Mouse (Mus musculus) G1E (cell line): Measurements from ENCODE around the gene Twnk. TPM values are rescaled to one million over a fixed set of nuclear protein-coding genes. Genes with fewer than 3 reads are reported as not detected.

Experiments
- ATAC-seq: 2 replicates; pipeline ENCODE4 v1.8.0; 2016; ENCODE audit warnings: mild to moderate bottlenecking; ENCODE audit not compliant: insufficient number of reproducible peaks, poor library complexity, low FRiP score, severe bottlenecking; ENCODE audit errors: extremely low read depth
- DNase-seq: peaks from one replicate; pipeline ENCODE4 v3.0.0; 2012; ENCODE audit warnings: low spot score
- H3K27me3 ChIP-seq: 2 replicates; pipeline ENCODE4 v1.6.1; 2012; ENCODE audit warnings: mild to moderate bottlenecking, low read length, inconsistent platforms; ENCODE audit not compliant: insufficient read depth
- H3K36me3 ChIP-seq: replicated peaks from 2 replicates; pipeline ENCODE3; 2012; ENCODE audit warnings: mild to moderate bottlenecking, inconsistent platforms
- H3K4me1 ChIP-seq: 2 replicates; pipeline ENCODE4 v1.6.1; 2012; ENCODE audit warnings: low read depth, low read length, inconsistent platforms, mixed read lengths; ENCODE audit not compliant: insufficient read depth
- H3K4me3 ChIP-seq: 2 replicates; pipeline ENCODE4 v1.5.1; 2012; ENCODE audit warnings: low read depth, mild to moderate bottlenecking, inconsistent platforms, low read length, moderate library complexity, mixed read lengths
- H3K9me3 ChIP-seq: replicated peaks from 2 replicates; pipeline ENCODE4 v1.6.1; 2012; ENCODE audit warnings: inconsistent platforms
- CTCF ChIP-seq: IDR thresholded peaks from 2 replicates; pipeline ENCODE4 v1.5.1; 2012; ENCODE audit warnings: low read depth, low read length, inconsistent platforms, mixed read lengths
- GATA1 ChIP-seq: IDR thresholded peaks from 2 replicates; pipeline ENCODE4 v1.6.1; 2012; ENCODE audit warnings: borderline replicate concordance, low read length, inconsistent platforms, mixed read lengths
- GATA2 ChIP-seq: IDR thresholded peaks from 2 replicates; pipeline ENCODE4 v1.6.1; 2012; ENCODE audit warnings: low read depth, low read length, inconsistent platforms, borderline replicate concordance
- POLR2AphosphoS5 ChIP-seq: IDR thresholded peaks from 2 replicates; pipeline ENCODE4 v1.6.1; 2012; ENCODE audit warnings: low read depth, low read length, inconsistent platforms; ENCODE audit not compliant: insufficient replicate concordance
- TAL1 ChIP-seq: conservative IDR thresholded peaks from 2 replicates; pipeline ENCODE4 v1.6.1; 2012; ENCODE audit warnings: low read depth, low read length, inconsistent platforms, mixed read lengths
- polyA plus RNA-seq: library from polyadenylated mRNA; stranded (reverse); fragments of >175 nt; gene quantifications from 2 replicates; pipeline ENCODE4 v1.2.3, GENCODE M21; 2012
- total RNA-seq, 2 experiments: library from RNA; stranded (forward) in 1 of 2; stranded (reverse) in 1 of 2; fragments of 200-1000 nt in 1 of 2; fragments of >200 nt in 1 of 2; fragmentation: Nextera tagmentation in 1 of 2; gene quantifications; 2 replicates each; pipeline ENCODE4 v1.2.3; 2014 to 2017

Twnk gene
- total and polyA plus RNA-seq, 3 experiments: 14.7 to 22.4 (median 22.0) TPM

- DNase-seq: no peak
- ATAC-seq: no peak
- TF ChIP-seq CTCF (no peak), GATA2 (no peak), TAL1 (no peak; the same call in 1 of the 2 replicates), POLR2AphosphoS5 (no peak), GATA1 (no peak)
- Histone ChIP-seq H3K4me1 (peaks cover 56% of the 10 kb centered on the region), H3K4me3 (peak overlapping the region; percentile 45; the same call in 1 of the 2 replicates), H3K9me3 (no peaks in the 10 kb centered on the region), H3K27me3 (no peaks in the 10 kb centered on the region), H3K36me3 (peaks cover 46% of the 10 kb centered on the region)
Measured at GRCm38 (mm10) chr19:45054892-45055690, 49.6 kb downstream of the Twnk start.

GRCm38 (mm10) chr19:45056364-45056763 lies 50.9 kb downstream of the Twnk start:
- peaks cover 34% of the 10 kb centered on the region for H3K36me3 ChIP-seq
- no peaks in the 10 kb centered on the region for H3K9me3 ChIP-seq
- H3K4me1 ChIP-seq: peaks cover 64% of the 10 kb centered on the region
- no peaks in the 10 kb centered on the region for H3K27me3 ChIP-seq
- no peak for DNase-seq
- H3K4me3 ChIP-seq: no peak overlapping the region
- TF ChIP-seq GATA1: no peak
- TF ChIP-seq POLR2AphosphoS5: no peak
- no peak for TF ChIP-seq TAL1
- peak; percentile 35; the same call in 1 of the 2 replicates for TF ChIP-seq CTCF
- TF ChIP-seq GATA2: no peak
- ATAC-seq: no peak

- TF ChIP-seq POLR2AphosphoS5: no peak
- H3K9me3 ChIP-seq: no peaks in the 10 kb centered on the region
- H3K36me3 ChIP-seq: peaks cover 28% of the 10 kb centered on the region
- H3K4me1 ChIP-seq: peaks cover 65% of the 10 kb centered on the region
- peak overlapping the region; percentile 40; the same call in 1 of the 2 replicates for H3K4me3 ChIP-seq
- no peaks in the 10 kb centered on the region for H3K27me3 ChIP-seq
- DNase-seq: no peak
- no peak for ATAC-seq
Measured at GRCm38 (mm10) chr19:45056908-45057698, 51.6 kb downstream of the Twnk start.

- Histone ChIP-seq H3K4me3 (peak overlapping the region; percentile 69), H3K4me1 (peaks cover 70% of the 10 kb centered on the region), H3K27me3 (no peaks in the 10 kb centered on the region), H3K9me3 (no peaks in the 10 kb centered on the region), H3K36me3 (peaks cover 22% of the 10 kb centered on the region)
- no peak for DNase-seq
- no peak for ATAC-seq
- TF ChIP-seq CTCF (no peak), GATA2 (no peak), TAL1 (no peak), POLR2AphosphoS5 (no peak), GATA1 (no peak)
Measured at GRCm38 (mm10) chr19:45057724-45058112, 52.3 kb downstream of the Twnk start.

- H3K4me3 ChIP-seq: peak overlapping the region; percentile 69
- TF ChIP-seq GATA1 (no peak), GATA2 (no peak), POLR2AphosphoS5 (no peak), TAL1 (no peak), CTCF (no peak)
- H3K27me3 ChIP-seq: no peaks in the 10 kb centered on the region
- peak; percentile 60 for DNase-seq
- H3K9me3 ChIP-seq: no peaks in the 10 kb centered on the region
- peak; percentile 86 for ATAC-seq
- H3K4me1 ChIP-seq: peaks cover 68% of the 10 kb centered on the region
- H3K36me3 ChIP-seq: peaks cover 16% of the 10 kb centered on the region
Measured at GRCm38 (mm10) chr19:45058113-45058839, 52.8 kb downstream of the Twnk start.

- ATAC-seq: no peak
Measured at GRCm38 (mm10) chr19:45058841-45059240, 53.4 kb downstream of the Twnk start.

More at GRCm38 (mm10) chr19:45058841-45059240, 53.4 kb downstream of the Twnk start:
- no peaks in the 10 kb centered on the region for H3K27me3 ChIP-seq
- H3K36me3 ChIP-seq: peaks cover 10% of the 10 kb centered on the region
- TF ChIP-seq GATA2: no peak
- peak overlapping the region; percentile 69 for H3K4me3 ChIP-seq
- peaks cover 66% of the 10 kb centered on the region for H3K4me1 ChIP-seq
- DNase-seq: no peak
- no peaks in the 10 kb centered on the region for H3K9me3 ChIP-seq

Other genes with a start within 250 kb of the Twnk start
- gene Pax2, start 249.6 kb upstream of the Twnk start, total RNA-seq (2014; fragmentation: Nextera tagmentation): not detected in 2 replicates
- gene Pax2, start 249.6 kb upstream of the Twnk start, total RNA-seq (2017): 0.27 TPM in 1 of 2 replicates, not detected in the other
- gene Pax2, start 249.6 kb upstream of the Twnk start, polyA plus RNA-seq: not detected in 2 replicates
- gene Slf2, start 74.5 kb upstream of the Twnk start, total RNA-seq (2014; fragmentation: Nextera tagmentation): 74.9 and 79.5 TPM in 2 replicates
- 70.0 and 79.7 TPM in 2 replicates for gene Slf2, start 74.5 kb upstream of the Twnk start, total RNA-seq (2017)
- gene Slf2, start 74.5 kb upstream of the Twnk start, polyA plus RNA-seq: 44.1 and 48.1 TPM in 2 replicates
- 0.30 TPM in 1 of 2 replicates, not detected in the other for gene Sema4g, start 16.6 kb upstream of the Twnk start, total RNA-seq (2014; fragmentation: Nextera tagmentation)
- gene Sema4g, start 16.6 kb upstream of the Twnk start, total RNA-seq (2017): 0.12 and 0.22 TPM in 2 replicates
- gene Sema4g, start 16.6 kb upstream of the Twnk start, polyA plus RNA-seq: 0.11 and 0.13 TPM in 2 replicates
- gene Mrpl43, start 779 bp downstream of the Twnk start, total RNA-seq (2014; fragmentation: Nextera tagmentation): 35.6 and 41.8 TPM in 2 replicates
- 39.7 and 42.2 TPM in 2 replicates for gene Mrpl43, start 779 bp downstream of the Twnk start, total RNA-seq (2017)
- gene Mrpl43, start 779 bp downstream of the Twnk start, polyA plus RNA-seq: 91.6 and 94.7 TPM in 2 replicates
- gene Lzts2, start 8.8 kb downstream of the Twnk start, total RNA-seq (2014; fragmentation: Nextera tagmentation): 25.6 and 32.7 TPM in 2 replicates
- 21.7 and 28.5 TPM in 2 replicates for gene Lzts2, start 8.8 kb downstream of the Twnk start, total RNA-seq (2017)
- 122 and 157 TPM in 2 replicates for gene Lzts2, start 8.8 kb downstream of the Twnk start, polyA plus RNA-seq
- gene Pdzd7, start 40.1 kb downstream of the Twnk start, total RNA-seq (2014; fragmentation: Nextera tagmentation): not detected in 2 replicates
- gene Pdzd7, start 40.1 kb downstream of the Twnk start, total RNA-seq (2017): 0.05 TPM in 1 of 2 replicates, not detected in the other
- gene Pdzd7, start 40.1 kb downstream of the Twnk start, polyA plus RNA-seq: 0.02 and 0.04 TPM in 2 replicates
- gene Sfxn3, start 41.8 kb downstream of the Twnk start, total RNA-seq (2014; fragmentation: Nextera tagmentation): 26.1 and 34.6 TPM in 2 replicates
- 7.4 TPM in 2 replicates for gene Sfxn3, start 41.8 kb downstream of the Twnk start, total RNA-seq (2017)
- 4.4 and 6.7 TPM in 2 replicates for gene Sfxn3, start 41.8 kb downstream of the Twnk start, polyA plus RNA-seq
- gene Kazald1, start 69.6 kb downstream of the Twnk start, total RNA-seq (2014; fragmentation: Nextera tagmentation): 0.60 TPM in 1 of 2 replicates, not detected in the other
- 0.35 and 0.49 TPM in 2 replicates for gene Kazald1, start 69.6 kb downstream of the Twnk start, total RNA-seq (2017)
- 0.39 and 0.41 TPM in 2 replicates for gene Kazald1, start 69.6 kb downstream of the Twnk start, polyA plus RNA-seq
- gene Tlx1, start 145.0 kb downstream of the Twnk start, total RNA-seq (2014; fragmentation: Nextera tagmentation): not detected in 2 replicates
- 0.06 and 0.16 TPM in 2 replicates for gene Tlx1, start 145.0 kb downstream of the Twnk start, total RNA-seq (2017)
- not detected in 2 replicates for gene Tlx1, start 145.0 kb downstream of the Twnk start, polyA plus RNA-seq
- not detected in 2 replicates for gene Lbx1, start 230.1 kb downstream of the Twnk start, total RNA-seq (2014; fragmentation: Nextera tagmentation)
- 0.06 TPM in 1 of 2 replicates, not detected in the other for gene Lbx1, start 230.1 kb downstream of the Twnk start, total RNA-seq (2017)
- not detected in 2 replicates for gene Lbx1, start 230.1 kb downstream of the Twnk start, polyA plus RNA-seq